Mouse (Mus musculus) lung, adult 2 months (tissue): Measurements from ENCODE around the gene Higd1c. TPM values are rescaled to one million over a fixed set of nuclear protein-coding genes. Genes with fewer than 3 reads are reported as not detected.
A peak's percentile ranks its signal among the peaks of the same experiment; 100 is the strongest.

Experiments
- DNase-seq: peaks from one replicate; pipeline ENCODE4 v3.0.0; 2022
- H3K4me1 ChIP-seq: fragments of 200-500 bp; 2 replicates; pipeline ENCODE4 v1.6.1; 2011; ENCODE audit warnings: low read length; ENCODE audit not compliant: control insufficient read depth, insufficient read depth
- H3K4me3 ChIP-seq: fragments of 200-500 bp; replicated peaks from 2 replicates; pipeline ENCODE3; 2011; ENCODE audit warnings: low read depth, mild to moderate bottlenecking, control low read depth, low read length; ENCODE audit errors: extremely low read depth
- CTCF ChIP-seq: fragments of 200-500 bp; IDR thresholded peaks from 2 replicates; pipeline ENCODE4 v1.5.1; 2011; ENCODE audit warnings: mild to moderate bottlenecking, low read length, control low read depth; ENCODE audit not compliant: insufficient read depth
- POLR2A ChIP-seq: fragments of 200-500 bp; IDR thresholded peaks from 2 replicates; pipeline ENCODE4 v1.6.1; 2011; ENCODE audit warnings: low read depth, mild to moderate bottlenecking, control low read depth, low read length, borderline replicate concordance; ENCODE audit errors: extremely low read depth
- WGBS: fragments of 180-500 bp; shearing (Covaris S2); methylation state at CpG from one replicate; pipeline ENCODE4 v1.1.7; 2018; 5-methylcytosine and 5-hydroxymethylcytosine counted together
- polyA plus RNA-seq: library from polyadenylated mRNA; depleted of rRNA; stranded (reverse); fragments of >200 nt; gene quantifications from 2 replicates; pipeline ENCODE4 v1.2.3, GENCODE M21; 2012

Gene Higd1c
- polyA plus RNA-seq, 1 experiment: not detected

GRCm38 (mm10) chr15:100388886-100389285, 24.5 kb downstream of the Higd1c start:
- TF ChIP-seq POLR2A (no peak), CTCF (no peak)
- DNase-seq: no peak
- WGBS: 70% methylated on average over 9 of the region's 9 CpGs
- Histone ChIP-seq H3K4me3 (no peak overlapping the region), H3K4me1 (peaks cover 3% of the 10 kb centered on the region; the same call in 1 of the 2 replicates)

- peaks cover 3% of the 10 kb centered on the region; the same call in 1 of the 2 replicates for H3K4me1 ChIP-seq
- TF ChIP-seq CTCF: no peak
- no peak for TF ChIP-seq POLR2A
- DNase-seq: no peak
- H3K4me3 ChIP-seq: no peak overlapping the region
- WGBS: 66% methylated on average over 7 of the region's 7 CpGs
Observed at GRCm38 (mm10) chr15:100391066-100391465, 26.7 kb downstream of the Higd1c start.

DNA sequence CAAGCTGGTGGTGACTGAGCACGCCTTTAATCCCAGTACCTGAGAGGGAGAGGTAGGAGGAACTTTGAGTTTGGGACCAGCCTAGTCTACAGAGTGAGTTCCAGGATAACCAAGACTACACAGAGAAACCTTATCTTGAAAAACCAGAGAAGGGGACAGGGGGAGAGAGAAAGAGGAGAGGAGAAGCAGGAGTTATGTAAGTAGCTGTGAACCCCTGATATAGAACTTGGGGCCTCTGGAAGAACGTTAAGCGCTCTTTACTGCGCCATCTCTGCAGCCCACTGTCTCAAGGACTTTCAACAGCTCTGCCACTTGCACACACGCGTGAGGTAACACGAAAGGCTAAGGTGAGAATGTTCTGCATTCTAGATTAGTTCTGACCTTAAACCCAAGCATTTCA, 27.3 kb downstream of the Higd1c start:
- 80% methylated on average over 7 of the region's 7 CpGs for WGBS

GRCm38 (mm10) chr15:100393016-100393415, 28.7 kb downstream of the Higd1c start:
- TF ChIP-seq CTCF: no peak
- no peak for TF ChIP-seq POLR2A
- H3K4me3 ChIP-seq: no peak overlapping the region
- no peak for DNase-seq
- WGBS: 79% methylated on average over 11 of the region's 11 CpGs
- peaks cover 3% of the 10 kb centered on the region; the same call in 1 of the 2 replicates for H3K4me1 ChIP-seq

More for the DNA sequence above, 27.3 kb downstream of the Higd1c start:
- DNase-seq: no peak
- no peak overlapping the region for H3K4me3 ChIP-seq
- H3K4me1 ChIP-seq: peaks cover 3% of the 10 kb centered on the region; the same call in 1 of the 2 replicates
- TF ChIP-seq CTCF (no peak), POLR2A (no peak)

GRCm38 (mm10) chr15:100395561-100395960, 31.2 kb downstream of the Higd1c start:
- 95% methylated on average over 3 of the region's 3 CpGs for WGBS
- TF ChIP-seq POLR2A: no peak
- TF ChIP-seq CTCF: no peak
- DNase-seq: no peak
- no peak overlapping the region for H3K4me3 ChIP-seq
- H3K4me1 ChIP-seq: no peaks in the 10 kb centered on the region

DNA sequence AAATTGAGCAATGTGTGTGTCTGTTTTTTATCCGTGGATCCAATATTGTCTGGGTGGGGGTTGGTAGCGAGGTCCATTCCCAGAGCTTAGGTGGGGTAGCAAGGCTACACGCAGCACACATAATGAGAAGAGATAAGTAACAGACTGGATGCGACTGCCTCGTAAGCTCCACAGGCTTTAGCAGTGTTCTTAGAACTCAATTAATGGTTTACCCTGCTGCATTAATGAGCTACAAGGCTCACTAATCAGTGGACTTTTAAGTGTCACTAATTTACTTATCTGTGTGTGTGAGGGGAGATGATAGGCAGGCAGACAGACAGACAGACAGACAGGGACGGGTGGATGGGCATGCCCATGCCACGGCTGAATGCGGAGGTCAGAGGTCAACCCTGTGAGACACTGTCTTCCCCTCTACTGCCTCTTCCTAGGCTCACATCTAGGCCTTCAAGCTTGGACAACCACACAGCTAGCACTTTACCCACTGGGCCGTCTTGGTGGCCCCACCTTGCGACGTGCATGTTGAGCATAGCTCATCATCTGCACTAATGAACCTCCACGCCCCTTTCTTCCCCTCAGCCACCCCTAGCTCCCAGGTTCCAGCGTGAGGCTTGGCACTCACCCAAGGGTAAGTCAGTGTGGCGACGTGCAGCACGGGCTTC, 36.4 kb downstream of the Higd1c start:
- TF ChIP-seq CTCF: no peak
- no peak for TF ChIP-seq POLR2A
- WGBS: 78% methylated on average over 16 of the region's 16 CpGs

DNA sequence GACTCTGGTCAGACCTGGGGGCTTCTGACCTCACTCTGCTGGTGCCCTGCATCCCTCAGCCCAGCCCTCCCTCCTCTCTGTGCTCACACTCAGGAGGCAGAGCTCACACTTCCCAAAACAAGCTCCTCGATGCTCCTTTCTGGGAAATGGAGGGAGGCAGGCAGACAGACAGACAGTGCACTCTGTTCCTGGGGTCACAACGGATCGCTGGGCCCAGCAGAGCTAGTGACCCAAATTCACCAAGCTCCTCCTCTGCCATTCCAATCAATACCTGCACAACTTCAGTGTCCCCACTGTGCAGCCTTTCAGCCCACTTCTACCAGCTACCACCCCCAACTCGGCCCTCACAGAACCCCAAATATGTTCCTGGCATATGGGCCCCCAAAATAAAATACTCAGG, 37.5 kb downstream of the Higd1c start:
- no peak overlapping the region for H3K4me3 ChIP-seq
- DNase-seq: no peak
- WGBS: 92% methylated on average over 4 of the region's 4 CpGs
- H3K4me1 ChIP-seq: 0 out of 2 replicates have a peak, but pooled peaks cover 2% of the 10 kb centered on the region
- TF ChIP-seq CTCF (no peak), POLR2A (no peak)

More for the DNA sequence above, 36.4 kb downstream of the Higd1c start:
- Histone ChIP-seq H3K4me1 (0 out of 2 replicates have a peak, but pooled peaks cover 2% of the 10 kb centered on the region), H3K4me3 (no peak overlapping the region)
- DNase-seq: no peak

DNA sequence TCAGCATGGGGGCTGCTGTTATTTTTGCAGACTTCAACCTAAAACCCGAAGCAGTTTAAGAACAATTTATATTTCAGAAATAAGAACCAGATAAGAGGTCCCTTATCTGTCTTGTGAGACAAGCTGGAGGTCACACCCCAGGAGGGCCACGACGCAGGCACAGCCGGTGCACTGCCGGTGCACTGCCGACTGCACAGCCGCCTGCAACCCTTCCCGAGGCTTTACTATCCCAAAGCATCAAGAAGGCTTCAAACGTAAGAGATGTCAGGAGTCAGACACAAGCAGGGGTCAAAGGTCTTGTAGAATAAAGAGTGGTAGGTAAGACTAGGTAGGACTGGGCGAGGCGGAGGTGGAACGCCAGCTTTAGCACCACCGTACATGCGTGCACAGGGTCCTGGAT, 38.0 kb downstream of the Higd1c start:
- 77% methylated on average over 14 of the region's 14 CpGs for WGBS
- no peak for TF ChIP-seq POLR2A
- no peak for TF ChIP-seq CTCF
- no peak for DNase-seq
- H3K4me3 ChIP-seq: no peak overlapping the region
- H3K4me1 ChIP-seq: 0 out of 2 replicates have a peak, but pooled peaks cover 2% of the 10 kb centered on the region

DNA sequence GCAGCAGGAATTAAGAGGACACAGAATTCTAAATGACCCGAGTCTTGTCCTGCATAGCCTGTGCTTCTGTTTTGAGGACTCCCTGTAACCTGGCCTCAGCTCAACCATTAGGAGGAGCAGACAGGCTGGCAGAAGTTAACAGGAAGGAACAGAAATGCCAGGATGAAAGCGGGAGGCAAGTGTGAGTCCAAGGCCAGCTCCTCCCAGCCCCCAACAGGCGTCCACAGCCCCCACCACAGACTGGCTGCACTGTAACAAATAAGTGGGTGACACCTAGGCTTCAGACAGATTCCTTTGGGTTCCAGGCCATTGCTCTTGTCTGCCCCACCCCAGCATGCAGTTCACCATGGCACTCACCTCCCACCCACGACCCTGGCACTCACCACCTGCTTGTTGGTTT, 38.5 kb downstream of the Higd1c start:
- Histone ChIP-seq H3K4me1 (0 out of 2 replicates have a peak, but pooled peaks cover 2% of the 10 kb centered on the region), H3K4me3 (peak overlapping the region; percentile 51)
- WGBS: 70% methylated on average over 4 of the region's 4 CpGs
- TF ChIP-seq CTCF (no peak), POLR2A (no peak)
- DNase-seq: no peak

DNA sequence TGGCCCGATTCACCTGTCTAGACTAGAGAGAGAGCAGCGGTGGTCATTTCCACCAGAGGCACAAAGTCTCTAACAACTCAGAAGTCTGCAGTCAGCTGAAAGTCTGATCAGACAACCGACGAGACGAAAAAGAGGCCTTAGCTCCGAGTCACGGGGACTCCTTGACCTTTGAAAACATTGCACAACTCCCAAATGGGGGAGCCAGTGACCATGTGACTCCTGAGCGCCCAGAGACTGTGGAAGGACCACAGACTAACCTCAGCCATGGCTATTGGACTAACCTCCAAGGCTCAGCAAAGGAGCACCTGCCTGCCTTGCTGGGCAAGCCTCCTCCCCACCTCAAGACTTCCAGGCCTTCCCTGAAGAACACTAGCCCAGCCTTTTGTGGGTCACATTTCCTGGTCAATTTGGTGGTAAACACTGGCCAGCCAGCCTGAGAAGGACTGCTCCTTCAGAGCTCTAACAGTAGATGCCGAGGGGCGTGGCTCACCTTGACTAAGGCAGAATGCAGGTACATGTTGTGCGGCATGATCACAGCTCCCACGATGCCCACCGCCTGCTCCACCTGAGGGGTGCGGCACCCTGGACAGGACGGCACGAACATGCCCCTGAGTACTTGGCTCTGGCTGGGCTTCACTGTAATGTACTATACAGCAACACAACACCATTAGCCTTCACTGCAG, 39.1 kb downstream of the Higd1c start:
- peak; percentile 47 for DNase-seq
- TF ChIP-seq CTCF (no peak), POLR2A (no peak)

More for the DNA sequence above, 39.1 kb downstream of the Higd1c start:
- WGBS: 73% methylated on average over 16 of the region's 16 CpGs
- Histone ChIP-seq H3K4me1 (0 out of 2 replicates have a peak, but pooled peaks cover 2% of the 10 kb centered on the region), H3K4me3 (peak overlapping the region; percentile 51)
